Mouse (Mus musculus) urinary bladder, postnatal 25 days (tissue): ENCODE data around the gene Atp6v0b.

ENCODE experiments used
- DNase-seq: peaks from one replicate; pipeline ENCODE4 v3.0.0; 2022; ENCODE audit warnings: low spot score

Gene Atp6v0b

DNA sequence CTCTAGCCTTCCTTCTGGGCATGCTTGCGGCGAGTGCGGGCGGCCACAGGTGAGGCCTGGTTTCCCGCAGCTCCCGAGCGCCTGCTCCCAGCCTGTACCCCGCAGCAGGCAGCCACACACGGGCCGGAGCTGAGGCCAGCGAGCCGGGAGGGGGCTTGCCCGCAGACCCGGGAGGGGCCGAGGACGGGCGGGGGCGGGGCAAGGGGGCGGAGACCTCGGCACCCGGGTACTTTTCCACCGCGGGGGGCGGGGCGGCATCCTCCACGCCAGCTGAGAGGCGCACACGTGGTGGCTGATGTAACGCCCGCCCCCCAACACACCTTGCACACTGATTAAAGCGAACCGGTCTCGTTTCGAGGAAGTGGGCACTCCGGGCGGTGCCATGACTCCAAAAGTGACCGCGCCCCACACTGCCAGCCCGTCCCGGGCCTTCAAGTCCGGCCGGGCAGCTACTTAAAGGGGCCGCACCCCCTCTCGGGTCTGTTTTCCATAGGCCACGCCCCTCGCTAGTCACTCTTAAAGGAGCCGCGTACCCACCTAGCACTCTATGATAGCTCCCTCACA, 50.8 kb downstream of the Atp6v0b start:
- peak; percentile 89 for DNase-seq

DNA sequence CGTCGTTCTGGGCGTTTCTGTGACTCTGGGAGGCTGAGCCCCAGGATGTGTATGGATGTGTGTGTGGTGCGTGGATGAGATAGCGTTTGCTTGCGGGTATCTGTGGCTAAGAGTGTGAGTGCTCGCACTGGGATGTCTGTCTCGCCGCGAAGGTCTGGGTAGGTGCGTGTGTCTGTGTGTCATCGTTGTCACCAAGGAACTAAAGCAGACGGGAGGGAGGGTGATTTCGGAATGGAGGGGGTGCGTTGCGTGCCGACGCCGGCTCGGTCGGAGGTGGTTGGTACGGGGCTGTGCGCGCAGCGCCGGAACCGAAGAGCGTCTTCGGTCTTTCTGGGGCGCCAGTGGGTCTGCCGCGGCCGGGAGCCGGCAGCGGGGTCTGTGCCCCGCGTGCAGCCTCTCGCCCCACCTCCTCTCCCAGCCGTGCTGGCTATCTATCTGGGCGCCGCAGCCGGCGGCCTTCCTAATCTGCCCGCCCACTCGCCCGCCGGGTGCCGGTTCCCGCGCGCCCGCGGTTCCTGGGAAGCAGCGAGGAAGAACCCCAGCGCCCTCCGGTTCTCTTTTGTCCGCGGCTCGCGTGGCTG, 51.5 kb downstream of the Atp6v0b start:
- DNase-seq = peak; percentile 36

GRCm38 (mm10) chr4:117834845-117835530, 52.1 kb downstream of the Atp6v0b start:
- peak; percentile 65 for DNase-seq

DNA sequence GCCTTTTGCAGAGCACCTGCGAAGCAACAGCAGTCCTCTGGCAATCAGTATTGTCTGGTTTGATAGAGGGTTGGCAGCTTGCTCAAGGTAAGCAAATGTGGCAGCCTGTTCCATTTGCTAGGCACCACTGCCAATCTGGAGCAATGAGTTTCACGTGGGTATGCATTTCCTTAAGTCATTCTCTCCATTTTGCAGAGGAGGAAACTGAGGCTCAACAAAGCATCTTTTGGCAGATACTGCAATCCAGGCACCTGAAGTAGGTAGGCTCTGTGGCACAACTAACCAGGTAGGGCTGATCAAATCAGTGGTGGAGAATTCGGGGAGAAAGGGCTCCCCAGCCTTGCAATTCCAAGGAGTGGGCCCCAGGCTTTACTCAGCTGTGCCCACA, 52.7 kb downstream of the Atp6v0b start, which contains the start of gene Slc6a9:
TSS of gene Slc6a9 (plus strand) at position 50 of the 388 bp plus-strand sequence.
- DNase-seq = no peak
